Mouse (Mus musculus) hindbrain, postnatal 0 days (tissue): ENCODE measurements at regions not wholly inside any gene's neighbourhood (a gene's known extent, or its start where the extent isn't known, plus 50 kb on each side); places are given as distances from the start of the nearest gene placed in this dataset.

ENCODE experiments used
- ATAC-seq: fragments of 200-750 bp; cut with Nextera tagmentation; 2 replicates; pipeline ENCODE4 v1.8.0; 2017; ENCODE audit warnings: mild to moderate bottlenecking, moderate TSS enrichment, moderate library complexity
- DNase-seq: peaks from one replicate; pipeline ENCODE4 v3.0.0-alpha.2; 2015; ENCODE audit warnings: low spot score
- H3K27ac ChIP-seq: fragments of 300-500 bp; sonication (generic); 2 replicates; pipeline ENCODE4 v1.5.1; 2014; ENCODE audit warnings: mild to moderate bottlenecking
- H3K27me3 ChIP-seq: fragments of 300-500 bp; sonication (generic); 2 replicates; pipeline ENCODE4 v1.6.1; 2014; ENCODE audit warnings: low read length, mixed read lengths; ENCODE audit not compliant: insufficient read depth
- H3K36me3 ChIP-seq: fragments of 300-500 bp; sonication (generic); 2 replicates; pipeline ENCODE4 v1.6.1; 2014; ENCODE audit warnings: low read length, mixed read lengths; ENCODE audit not compliant: insufficient read depth
- H3K4me1 ChIP-seq: fragments of 300-500 bp; sonication (generic); 2 replicates; pipeline ENCODE4 v1.6.1; 2014; ENCODE audit warnings: antibody characterized with exemption, low read length, mixed read lengths; ENCODE audit not compliant: insufficient read depth
- H3K4me2 ChIP-seq: fragments of 300-500 bp; sonication (generic); 2 replicates; pipeline ENCODE4 v1.6.1; 2014; ENCODE audit warnings: low read depth, mild to moderate bottlenecking, low read length, moderate library complexity, mixed read lengths
- H3K4me3 ChIP-seq: fragments of 300-500 bp; sonication (generic); 2 replicates; pipeline ENCODE4 v1.5.1; 2014; ENCODE audit warnings: low read length
- H3K9ac ChIP-seq: fragments of 300-500 bp; sonication (generic); replicated peaks from 2 replicates; pipeline ENCODE4 v1.6.1; 2014; ENCODE audit warnings: mild to moderate bottlenecking, low read length, moderate library complexity, mixed read lengths
- H3K9me3 ChIP-seq: fragments of 300-500 bp; sonication (generic); 2 replicates; pipeline ENCODE4 v1.6.1; 2016; ENCODE audit warnings: low read length, mixed read lengths
- CTCF ChIP-seq: IDR thresholded peaks from 2 replicates; pipeline ENCODE4 v1.5.1; 2016; ENCODE audit warnings: antibody characterized with exemption, control low read depth, low read depth
- WGBS: fragments of 180-500 bp; shearing (Covaris S2); extraction: QIAGEN DNeasy Blood & Tissue Kit; methylation state at CpG from one replicate; pipeline ENCODE4 v1.1.7; 2014; 5-methylcytosine and 5-hydroxymethylcytosine counted together

DNA sequence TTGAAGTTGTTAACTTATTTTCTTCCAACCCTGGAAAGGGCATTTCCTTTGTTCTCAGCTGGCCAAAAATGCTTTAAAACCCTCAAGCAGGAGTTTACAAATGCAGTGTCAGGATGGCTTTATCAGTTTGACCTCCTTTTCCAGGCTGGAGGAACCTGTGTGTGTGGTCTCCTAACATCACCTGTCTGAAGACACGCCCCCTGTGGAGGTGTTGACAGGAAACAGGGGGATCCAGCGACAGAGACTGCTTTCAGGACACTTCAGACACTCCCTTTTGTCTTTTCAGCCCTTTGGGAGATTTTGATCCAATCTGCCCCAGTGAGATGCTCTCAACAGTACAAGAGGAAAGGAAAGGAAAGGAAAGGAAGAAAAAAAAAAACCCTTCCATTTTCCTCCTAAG lies 202.5 kb upstream of the Jade1 start:
- Histone ChIP-seq H3K4me1 (no peaks in the 10 kb centered on the region), H3K27ac (no peak overlapping the region), H3K9ac (no peak overlapping the region), H3K4me2 (no peak overlapping the region), H3K36me3 (no peaks in the 10 kb centered on the region), H3K9me3 (no peaks in the 10 kb centered on the region), H3K4me3 (no peak overlapping the region), H3K27me3 (no peaks in the 10 kb centered on the region)
- ATAC-seq (no peak), DNase-seq (no peak)
- 29% methylated on average over 2 of the region's 2 CpGs for WGBS
- no peak for TF ChIP-seq CTCF

DNA sequence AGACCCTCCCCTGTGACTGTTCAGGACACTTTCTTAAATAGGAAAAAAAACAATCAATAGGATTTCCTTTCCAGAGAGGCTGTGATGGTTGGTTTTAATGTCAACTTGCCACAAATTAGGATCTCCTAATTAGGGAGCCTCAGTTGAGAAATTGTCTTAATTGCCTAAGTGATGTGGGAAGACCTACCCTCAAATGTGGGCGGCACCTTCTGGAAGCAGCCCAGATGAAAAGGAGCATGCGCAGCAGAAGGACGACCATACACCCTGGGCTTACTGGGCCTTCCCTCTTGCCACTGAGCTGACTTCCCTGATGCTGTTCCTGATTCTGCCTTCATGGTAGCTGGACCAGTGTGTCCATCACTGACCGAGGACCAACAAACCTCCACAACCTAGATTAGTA lies 203.7 kb upstream of the Jade1 start:
- no peaks in the 10 kb centered on the region for H3K4me1 ChIP-seq
- no peak for TF ChIP-seq CTCF
- H3K4me3 ChIP-seq = no peak overlapping the region
- no peak for ATAC-seq
- H3K36me3 ChIP-seq = no peaks in the 10 kb centered on the region
- no peaks in the 10 kb centered on the region for H3K9me3 ChIP-seq
- H3K4me2 ChIP-seq = no peak overlapping the region
- H3K27me3 ChIP-seq = no peaks in the 10 kb centered on the region
- H3K9ac ChIP-seq = no peak overlapping the region
- H3K27ac ChIP-seq = no peak overlapping the region
- no peak for DNase-seq
- WGBS = 87% methylated on average over 4 of the region's 4 CpGs

DNA sequence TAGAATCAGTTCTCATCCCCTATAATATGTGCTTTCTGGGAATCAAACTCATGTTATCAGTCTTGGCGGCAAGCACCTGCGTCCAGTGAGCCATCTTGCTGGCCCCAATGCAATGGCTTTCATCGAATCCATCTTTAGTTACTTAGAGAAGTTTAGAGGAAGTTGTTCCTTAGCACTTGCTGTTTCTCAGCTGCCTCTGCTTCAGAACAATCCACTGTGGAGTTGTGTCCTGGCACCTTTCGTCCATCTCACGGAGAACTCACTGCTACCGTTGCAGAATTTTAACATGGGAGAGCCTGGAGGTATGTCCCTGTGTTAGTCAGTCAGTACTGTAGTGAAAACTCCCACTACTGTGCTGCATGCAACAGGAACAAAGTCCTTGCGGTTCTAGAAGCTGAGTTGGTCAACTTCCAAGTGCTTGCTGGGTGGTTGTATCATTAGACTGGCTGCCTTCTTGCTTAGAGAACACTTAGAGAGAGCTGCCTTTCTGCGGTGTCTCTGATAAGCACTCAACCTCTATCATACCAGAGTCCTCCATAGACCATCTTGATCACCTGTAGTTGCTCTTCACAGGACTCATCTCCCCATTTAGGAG lies 204.3 kb upstream of the Jade1 start:
- H3K27me3 ChIP-seq = no peaks in the 10 kb centered on the region
- no peak overlapping the region for H3K27ac ChIP-seq
- no peak for TF ChIP-seq CTCF
- ATAC-seq (no peak), DNase-seq (no peak)
- H3K4me2 ChIP-seq = no peak overlapping the region
- no peaks in the 10 kb centered on the region for H3K4me1 ChIP-seq
- no peaks in the 10 kb centered on the region for H3K9me3 ChIP-seq
- no peak overlapping the region for H3K4me3 ChIP-seq
- WGBS = 90% methylated on average over 8 of the region's 8 CpGs
- no peak overlapping the region for H3K9ac ChIP-seq
- no peaks in the 10 kb centered on the region for H3K36me3 ChIP-seq

DNA sequence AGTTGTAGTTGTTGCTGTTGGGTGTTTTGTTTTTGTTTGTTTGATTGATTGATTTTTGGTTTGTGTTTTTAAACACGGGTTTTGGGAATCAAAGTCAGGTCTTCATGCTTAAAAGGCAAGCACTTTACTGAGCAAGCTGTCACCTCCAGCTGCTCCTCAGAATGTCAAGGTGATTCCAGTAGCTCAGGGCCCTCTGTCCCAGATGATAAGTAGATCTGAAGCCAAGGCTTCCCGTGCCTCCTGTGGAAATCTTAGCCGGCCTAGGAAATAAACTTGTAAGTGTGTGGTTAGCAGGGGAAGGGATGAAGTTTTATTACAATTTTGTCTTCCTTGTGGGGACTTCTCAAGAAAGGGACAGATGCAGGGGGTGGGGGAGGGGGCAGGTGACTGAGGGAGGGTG lies 205.2 kb upstream of the Jade1 start:
- ATAC-seq (no peak), DNase-seq (no peak)
- H3K36me3 ChIP-seq = no peaks in the 10 kb centered on the region
- WGBS = 70% methylated on average over 3 of the region's 3 CpGs
- TF ChIP-seq CTCF = no peak
- no peak overlapping the region for H3K4me2 ChIP-seq
- H3K4me1 ChIP-seq = no peaks in the 10 kb centered on the region
- no peak overlapping the region for H3K27ac ChIP-seq
- H3K9ac ChIP-seq = no peak overlapping the region
- H3K4me3 ChIP-seq = no peak overlapping the region
- no peaks in the 10 kb centered on the region for H3K27me3 ChIP-seq
- H3K9me3 ChIP-seq = no peaks in the 10 kb centered on the region

DNA sequence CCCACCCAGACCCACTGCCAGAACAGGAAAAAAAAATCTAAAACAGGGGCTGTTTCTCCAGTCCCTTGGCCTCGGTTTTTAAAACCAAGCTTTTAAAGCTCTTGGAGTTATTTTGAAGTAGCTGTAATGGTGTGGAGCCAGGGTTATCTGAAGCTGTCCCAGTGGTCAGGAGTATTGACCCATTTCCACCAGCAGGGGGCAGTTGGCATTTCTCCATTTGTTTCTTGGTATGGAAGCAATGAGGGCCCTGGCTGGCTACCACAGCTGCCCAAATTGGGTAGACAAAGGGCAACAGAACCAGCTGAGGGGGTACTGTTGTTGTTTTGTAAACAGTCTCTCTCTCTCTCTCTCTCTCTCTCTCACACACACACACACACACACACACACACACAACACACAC lies 206.7 kb upstream of the Jade1 start:
- Histone ChIP-seq H3K4me2 (no peak overlapping the region), H3K9me3 (no peaks in the 10 kb centered on the region), H3K36me3 (no peaks in the 10 kb centered on the region), H3K27ac (no peak overlapping the region), H3K27me3 (no peaks in the 10 kb centered on the region), H3K4me1 (no peaks in the 10 kb centered on the region), H3K4me3 (no peak overlapping the region), H3K9ac (no peak overlapping the region)
- peak; percentile 33 for DNase-seq
- TF ChIP-seq CTCF = peak; percentile 55
- 65% methylated on average over 1 of the region's 1 CpGs for WGBS
- no peak for ATAC-seq

DNA sequence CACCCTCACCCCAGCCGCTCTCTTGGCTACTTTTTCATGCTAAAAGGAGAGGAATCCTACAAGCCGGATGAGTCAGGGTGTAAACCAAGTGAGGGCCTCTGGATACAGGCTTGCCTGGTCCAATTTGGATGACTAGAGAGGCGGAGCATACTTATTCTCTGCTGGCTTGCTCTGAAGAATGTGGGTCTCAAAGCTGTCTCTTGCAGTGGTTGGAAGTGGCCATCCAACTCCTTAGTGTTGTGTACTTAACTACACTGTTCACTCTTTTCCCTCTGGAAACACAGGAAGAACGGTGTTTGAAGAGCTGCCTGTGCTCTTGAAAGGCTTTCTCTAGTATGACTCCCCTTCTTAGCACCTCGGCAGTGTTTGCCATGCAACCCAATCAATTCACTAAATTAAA lies 208.7 kb upstream of the Jade1 start:
- Histone ChIP-seq H3K9me3 (no peaks in the 10 kb centered on the region), H3K9ac (no peak overlapping the region), H3K27ac (no peak overlapping the region), H3K27me3 (no peaks in the 10 kb centered on the region), H3K4me1 (no peaks in the 10 kb centered on the region), H3K36me3 (no peaks in the 10 kb centered on the region), H3K4me3 (no peak overlapping the region), H3K4me2 (no peak overlapping the region)
- no peak for TF ChIP-seq CTCF
- DNase-seq (no peak), ATAC-seq (no peak)
- 70% methylated on average over 5 of the region's 5 CpGs for WGBS

DNA sequence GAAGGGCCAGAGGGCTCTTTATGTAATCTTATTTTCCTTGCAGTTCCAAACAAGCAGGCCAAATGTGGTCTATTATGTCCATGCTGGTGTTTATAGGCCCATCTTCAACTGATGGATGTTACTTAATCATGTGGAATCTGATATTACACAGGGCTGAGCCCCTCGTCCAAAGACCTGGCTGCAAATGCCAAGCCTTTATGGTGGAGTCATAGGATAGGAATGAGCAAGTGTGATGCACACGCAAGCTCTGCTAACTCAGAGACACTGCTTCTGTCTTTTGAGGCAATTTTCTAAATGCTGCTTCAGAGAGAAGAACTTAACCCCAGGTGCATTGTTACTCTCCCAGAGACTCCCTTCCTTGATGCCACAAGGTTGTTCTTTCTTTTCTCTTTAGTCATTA lies 212.1 kb upstream of the Jade1 start:
- 83% methylated on average over 2 of the region's 2 CpGs for WGBS
- Histone ChIP-seq H3K9ac (no peak overlapping the region), H3K27ac (no peak overlapping the region), H3K4me2 (no peak overlapping the region), H3K9me3 (no peaks in the 10 kb centered on the region), H3K4me1 (no peaks in the 10 kb centered on the region), H3K36me3 (no peaks in the 10 kb centered on the region), H3K27me3 (no peaks in the 10 kb centered on the region), H3K4me3 (no peak overlapping the region)
- no peak for TF ChIP-seq CTCF
- DNase-seq = no peak
- ATAC-seq = no peak
